Mouse (Mus musculus) frontal cortex, postnatal 10 days (tissue): ENCODE measurements at regions not wholly inside any gene's neighbourhood (a gene's known extent, or its start where the extent isn't known, plus 50 kb on each side); places are given as distances from the start of the nearest gene placed in this dataset.
"Not testable (repeated sequence)": the region's sequence is repeated elsewhere in the genome, so short reads cannot be mapped to it uniquely, and the experiment has no call there.

Experiments
- DNase-seq, 2 experiments: peaks; one replicate each; pipeline ENCODE4 v3.0.0; 2022; ENCODE audit warnings: low spot score in 2 of 2, mixed read lengths in 1 of 2

GRCm38 (mm10) chr8:81286280-81287034, 55.9 kb upstream of the Inpp4b start:
- DNase-seq: no peak

- no peak for DNase-seq
Measured at GRCm38 (mm10) chr8:81260089-81260488, 82.3 kb upstream of the Inpp4b start.

DNA sequence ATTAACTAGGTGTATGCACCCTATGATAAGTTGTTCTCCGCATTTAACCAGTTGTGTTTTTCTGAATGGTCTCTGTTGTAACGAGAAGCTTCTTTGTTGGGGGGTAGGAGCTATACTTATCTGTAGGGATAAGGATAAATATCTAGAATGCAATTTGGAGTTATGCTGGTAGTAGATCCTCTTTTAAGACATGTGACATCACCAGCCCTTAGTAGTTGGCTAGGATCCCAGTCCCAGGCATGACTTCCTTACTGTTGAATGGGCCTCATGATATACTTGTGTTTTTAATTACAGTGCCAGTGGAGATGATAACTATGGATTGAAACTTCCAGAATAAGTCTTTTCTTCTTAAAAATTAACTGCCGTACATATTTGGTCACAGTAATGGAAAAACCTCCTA, 118.5 kb upstream of the Inpp4b start:
- DNase-seq: no peak

GRCm38 (mm10) chr8:81187061-81187790, 155.1 kb upstream of the Inpp4b start:
- not testable (repeated sequence) for DNase-seq

DNA sequence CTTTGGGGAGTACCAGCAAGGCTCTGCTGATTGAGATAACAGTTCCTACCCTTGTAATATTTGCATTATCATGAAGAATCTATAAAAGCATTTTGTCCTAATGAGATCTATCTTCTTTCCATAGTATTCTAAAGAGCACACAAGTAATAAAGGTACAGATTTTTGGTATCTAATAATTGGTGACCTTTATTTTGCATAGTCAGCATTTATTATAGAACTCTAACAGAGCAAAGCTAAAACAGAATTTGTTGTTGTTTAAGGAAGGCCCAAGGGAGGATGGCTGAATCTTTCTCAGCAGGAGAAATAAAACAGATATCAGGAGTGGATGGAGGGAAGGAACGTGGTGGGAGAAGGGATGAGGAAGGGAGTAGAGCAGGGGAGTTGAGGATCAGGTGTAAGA, 160.8 kb upstream of the Usp38 start:
- DNase-seq: no peak

DNA sequence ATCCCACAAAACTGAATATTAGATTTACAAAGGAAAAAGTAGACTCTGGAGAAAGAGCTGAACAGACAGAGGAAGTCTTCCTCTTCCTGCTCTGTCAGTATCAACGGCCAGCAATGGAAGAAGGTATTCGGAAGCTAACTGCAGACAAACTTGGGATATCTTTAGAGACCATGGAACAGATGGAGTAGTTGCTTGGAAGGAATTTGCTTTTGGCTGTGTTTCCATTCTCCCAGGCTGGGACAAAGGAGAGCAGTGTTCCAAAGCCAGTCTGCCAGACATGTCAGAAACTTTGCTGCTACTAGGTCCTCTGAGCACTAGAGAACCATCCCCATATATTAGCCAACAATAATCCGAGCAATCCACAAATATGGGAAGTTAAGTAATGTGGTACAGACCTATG, 132.5 kb upstream of the Usp38 start:
- peak in 1 of 2 experiments; percentile 5 for DNase-seq

- DNase-seq: no peak
Measured at GRCm38 (mm10) chr8:81106763-81107509, 92.2 kb upstream of the Usp38 start.

DNA sequence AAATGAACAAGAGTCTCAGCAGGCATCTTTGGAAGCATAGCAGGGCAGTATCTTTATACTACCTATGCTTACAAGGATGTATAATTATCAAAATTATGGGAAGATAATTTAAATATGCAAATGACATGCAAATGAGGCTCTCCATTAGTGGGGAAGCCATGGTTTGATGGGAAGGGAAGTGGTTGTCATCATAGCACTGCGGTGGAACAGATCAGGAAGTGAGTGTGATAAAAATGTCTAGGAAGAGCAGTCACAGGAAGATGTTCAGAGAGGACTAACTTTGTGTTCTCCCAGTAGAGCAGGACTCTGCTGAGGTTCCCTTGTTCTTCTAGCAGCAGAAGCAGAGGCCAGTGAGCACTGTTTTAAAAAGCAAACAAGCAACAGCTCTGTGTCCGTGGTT, 84.2 kb upstream of the Usp38 start:
- DNase-seq: no peak

- DNase-seq: no peak
Measured at GRCm38 (mm10) chr8:81097076-81097819, 82.5 kb upstream of the Usp38 start.

DNA sequence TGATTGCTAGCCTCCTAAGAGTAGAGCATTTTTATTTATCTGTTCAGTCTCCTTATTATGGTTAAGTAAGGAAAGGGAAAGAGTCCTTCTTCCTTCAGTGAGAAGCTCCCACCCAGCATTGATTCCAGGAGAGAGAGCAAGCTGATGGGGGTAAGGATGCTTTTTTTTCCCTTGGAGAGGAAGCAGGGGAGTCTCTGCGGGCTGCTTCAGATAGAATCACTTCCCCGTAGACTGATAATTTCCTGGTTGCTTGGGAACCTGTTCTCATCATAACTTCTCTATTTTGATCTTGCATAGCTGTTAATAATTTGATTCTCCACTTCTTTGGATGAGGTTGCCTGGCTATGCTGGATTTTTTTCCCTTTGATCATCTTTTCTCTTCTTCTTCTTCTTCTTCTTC, 80.5 kb upstream of the Usp38 start:
- DNase-seq: no peak

DNA sequence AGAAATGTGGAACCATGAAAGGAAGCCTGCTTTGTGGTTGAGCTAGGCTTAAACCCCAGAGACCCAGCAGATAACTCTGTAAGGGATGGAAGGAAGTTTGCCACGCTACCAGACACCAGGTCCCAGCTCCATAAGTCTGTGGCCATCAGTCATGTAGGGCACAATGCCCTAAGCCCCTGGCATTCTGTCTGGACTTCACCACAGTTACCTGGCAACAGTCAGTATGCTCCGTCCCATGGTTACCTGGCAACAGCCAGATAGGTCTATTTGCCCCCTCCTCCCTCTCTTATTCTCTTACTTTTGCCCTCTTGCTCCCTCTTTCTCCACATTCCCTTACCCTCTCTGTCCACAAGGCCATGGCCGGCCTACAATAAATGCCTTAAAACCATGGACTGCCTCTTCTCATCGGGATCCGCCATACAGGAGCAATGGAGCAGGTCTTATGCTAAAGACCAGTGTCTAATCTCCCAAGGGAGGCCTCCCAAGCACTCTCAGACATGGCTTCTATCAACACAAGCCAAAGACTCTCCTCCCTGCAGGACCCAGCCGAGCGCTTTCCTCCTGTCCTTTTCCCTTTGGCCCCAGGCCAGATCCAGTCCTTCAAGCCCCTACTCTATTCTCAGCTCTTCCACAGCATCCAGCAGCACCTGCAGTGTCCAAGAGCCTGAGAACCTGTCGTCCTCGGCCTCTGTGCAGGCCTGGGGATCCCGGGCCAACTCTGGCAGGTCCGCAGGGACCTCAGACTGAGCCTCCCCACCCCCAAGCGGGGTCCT, 66.3 kb upstream of the Usp38 start:
- no peak for DNase-seq

GRCm38 (mm10) chr8:81079887-81080300, 65.2 kb upstream of the Usp38 start:
- no peak for DNase-seq

- DNase-seq: no peak
Measured at GRCm38 (mm10) chr8:81069080-81069840, 54.5 kb upstream of the Usp38 start.

- no peak for DNase-seq
Measured at GRCm38 (mm10) chr8:81068519-81068918, 53.8 kb upstream of the Usp38 start.

GRCm38 (mm10) chr8:81066765-81067164, 52.0 kb upstream of the Usp38 start:
- DNase-seq: no peak
